Mouse (Mus musculus) left cerebral cortex, adult 8-10 months (tissue): ENCODE data around the gene Tinf2. TPM values are rescaled to one million over a fixed set of nuclear protein-coding genes. Genes with fewer than 3 reads are reported as not detected.

Experiments used
- DNase-seq, 2 experiments: peaks; one replicate each; pipeline ENCODE4 v3.0.0; 2022; ENCODE audit warnings: low spot score in 2 of 2
- total RNA-seq, 4 experiments: library from RNA; stranded (reverse); gene quantifications; 2 replicates each; pipeline ENCODE4 v1.2.4; 2022

Gene Tinf2
- total RNA-seq: 10 to 100 TPM; 16.3 to 18.2 (median 18.0) TPM

DNA sequence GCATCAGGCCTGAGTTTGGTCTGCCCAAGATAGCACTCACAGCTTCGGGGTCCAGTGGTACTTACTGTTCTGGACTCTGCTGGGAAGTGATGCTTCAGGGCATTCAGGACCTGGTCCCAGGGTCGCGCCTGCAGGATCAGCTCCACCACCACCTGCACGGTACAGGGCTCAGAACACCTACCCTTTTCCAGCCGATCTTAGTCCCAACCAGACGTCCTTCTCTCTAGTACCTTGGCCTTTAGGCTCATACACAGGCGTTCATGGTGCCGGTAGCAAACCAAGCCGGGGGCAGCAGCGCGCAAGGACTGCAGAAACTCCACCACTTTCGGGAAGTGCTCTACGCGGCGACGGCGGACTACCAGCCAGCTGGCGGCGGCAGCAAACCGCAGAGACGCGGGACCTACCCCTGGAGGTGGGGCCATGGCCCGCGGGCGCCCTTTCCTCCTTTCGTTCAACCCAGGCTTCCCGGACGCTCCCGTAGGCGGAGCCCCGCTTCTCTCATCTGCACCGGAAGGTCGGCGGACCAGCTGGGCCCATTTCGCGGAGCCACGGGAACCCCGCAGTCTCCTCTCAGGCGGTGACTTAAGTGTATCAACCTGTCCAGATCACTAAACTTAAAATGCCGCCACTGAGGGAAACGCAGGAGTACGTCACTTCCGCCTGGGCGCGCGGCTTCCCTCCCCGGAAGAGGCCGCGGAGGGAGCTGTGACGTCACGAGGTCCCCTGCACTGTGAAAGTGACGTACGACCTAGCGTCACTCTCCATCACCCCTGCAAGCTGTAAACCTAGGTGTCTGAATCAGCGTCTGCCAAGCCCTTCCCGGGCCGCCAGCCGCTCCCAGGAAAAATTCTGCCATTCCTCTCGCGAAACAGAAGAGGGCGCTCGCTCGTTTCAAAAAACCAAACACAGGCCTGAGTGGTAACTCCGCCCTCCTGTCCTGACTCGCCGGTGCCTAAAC lies at the start of gene Tinf2:
TSS of gene Tinf2 (minus strand) at position 661 of the 958 bp plus-strand sequence.
- DNase-seq: peak; percentile 86 to 96

DNA sequence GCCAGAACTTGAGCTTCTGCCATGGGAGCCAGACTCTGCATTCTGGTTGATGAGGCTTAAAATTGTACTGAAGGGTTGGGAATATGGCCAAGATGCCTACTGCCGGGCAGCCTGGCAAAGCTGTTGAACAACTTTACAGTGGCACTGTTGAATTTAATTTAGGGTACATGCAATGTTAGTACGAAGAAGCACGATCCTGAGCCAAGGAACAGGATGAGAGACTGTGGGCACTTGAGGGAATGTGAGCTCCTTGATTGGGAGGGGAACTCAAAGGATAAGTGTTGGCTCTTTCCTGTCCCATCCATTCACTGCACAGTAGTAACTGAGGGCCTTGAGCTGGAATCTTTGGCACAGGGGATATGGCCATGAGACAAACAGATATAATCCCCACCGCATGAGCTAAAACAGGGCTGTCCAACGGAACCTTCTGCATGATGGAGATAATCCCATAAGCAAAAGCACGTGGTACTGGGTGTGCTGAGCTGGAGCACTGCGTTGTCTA lies 49.0 kb upstream of the Tinf2 start:
- DNase-seq: peak in 1 of 2 experiments; percentile 28

DNA sequence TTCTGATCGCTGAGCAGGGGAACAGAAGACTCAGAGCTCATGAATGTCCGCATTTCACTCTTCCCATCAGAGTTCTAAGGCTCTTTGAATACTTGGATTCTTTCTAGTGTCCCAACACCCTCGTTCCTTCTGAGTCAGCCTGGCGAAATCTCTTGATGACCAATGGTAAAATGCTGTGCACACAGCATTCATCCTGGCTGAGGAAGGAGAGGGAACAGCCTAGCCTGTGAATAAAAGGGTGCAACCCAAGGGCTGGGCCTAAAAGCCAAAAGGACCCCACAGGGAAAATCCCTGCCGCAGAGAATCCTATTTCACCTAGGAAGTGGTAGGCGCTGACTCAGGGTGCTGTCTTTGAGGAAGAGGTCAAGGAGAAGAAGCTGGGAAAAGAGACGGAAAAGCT lies 48.5 kb upstream of the Tinf2 start:
- no peak for DNase-seq

DNA sequence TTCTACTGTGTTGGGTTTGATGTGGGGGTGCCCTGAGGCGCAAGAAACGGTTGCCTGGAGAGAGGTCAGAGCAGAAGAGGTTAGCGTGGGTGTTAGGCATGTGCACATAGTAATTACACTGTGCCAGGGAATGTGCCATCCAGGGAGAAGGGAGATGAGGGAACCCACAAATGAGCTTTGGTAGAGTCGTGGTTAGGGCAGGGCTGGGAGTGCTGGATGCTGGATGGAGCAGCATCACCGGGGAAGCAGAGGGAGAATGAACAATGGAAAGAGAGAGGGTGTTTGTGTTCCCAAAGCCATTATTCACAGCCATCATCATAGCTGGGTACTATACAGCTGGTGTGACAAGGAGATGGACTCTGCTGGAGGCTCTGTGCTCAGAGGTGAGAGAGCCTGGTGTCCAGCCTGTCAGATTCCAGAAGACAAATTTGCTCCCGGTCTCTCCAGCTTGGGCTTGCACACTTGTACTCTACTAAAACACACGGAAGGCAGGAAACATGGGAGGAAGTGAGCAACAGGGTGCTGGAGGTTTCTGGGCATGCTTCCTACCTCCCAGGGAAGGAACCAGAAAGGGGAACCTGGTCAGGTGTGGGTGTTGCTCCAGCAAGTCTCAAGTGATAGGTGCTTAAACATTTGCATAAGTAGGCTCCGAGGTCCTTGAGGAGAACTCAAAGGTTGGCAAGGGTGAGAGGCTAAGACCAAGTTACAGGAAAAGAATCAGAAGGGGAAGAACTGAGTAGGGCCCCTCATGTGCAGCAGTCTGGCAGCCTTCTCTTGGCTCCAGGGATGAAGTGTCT lies 46.5 kb upstream of the Tinf2 start:
- DNase-seq: no peak

DNA sequence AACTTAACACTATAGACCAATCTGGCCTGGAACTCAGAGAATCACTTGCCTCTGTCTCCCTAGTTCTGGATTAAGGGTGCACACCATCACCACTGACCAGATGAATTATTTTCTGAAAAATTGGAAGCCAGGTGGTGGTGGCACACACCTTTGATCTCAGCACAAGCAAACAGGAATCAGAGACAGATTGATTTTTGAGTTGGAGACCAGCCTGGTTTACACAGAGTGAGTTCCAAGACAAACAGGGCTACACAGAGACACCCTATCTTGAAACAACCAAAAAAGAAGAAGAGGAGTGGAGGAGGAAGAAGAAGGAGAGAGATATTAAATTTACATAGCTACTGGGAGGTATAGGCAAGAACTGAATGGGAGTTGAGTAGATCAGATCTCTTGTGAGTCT lies 44.6 kb upstream of the Tinf2 start:
- no peak for DNase-seq

DNA sequence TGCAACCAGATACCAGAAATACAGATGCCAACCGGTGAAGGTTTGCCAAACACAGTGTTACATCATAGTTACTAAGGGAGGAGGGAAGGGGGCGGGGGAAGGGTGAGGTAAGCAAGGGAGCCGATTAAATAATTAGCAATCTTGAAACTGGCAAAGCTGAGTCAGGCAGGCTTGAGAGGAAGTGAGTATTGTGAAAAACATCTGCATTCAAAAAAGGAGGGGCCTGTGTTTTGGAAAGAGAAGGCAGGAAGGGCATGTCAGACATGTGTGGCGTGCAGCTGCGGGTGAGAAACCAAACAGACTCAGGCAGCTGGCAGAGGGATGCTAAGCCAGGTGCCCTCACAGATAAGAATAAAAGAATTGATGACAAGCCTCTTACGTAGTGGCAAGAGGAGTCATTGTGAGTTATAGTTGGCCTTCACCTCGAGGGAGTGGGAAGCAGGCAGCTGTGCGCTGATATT lies 42.8 kb upstream of the Tinf2 start:
- DNase-seq: no peak

DNA sequence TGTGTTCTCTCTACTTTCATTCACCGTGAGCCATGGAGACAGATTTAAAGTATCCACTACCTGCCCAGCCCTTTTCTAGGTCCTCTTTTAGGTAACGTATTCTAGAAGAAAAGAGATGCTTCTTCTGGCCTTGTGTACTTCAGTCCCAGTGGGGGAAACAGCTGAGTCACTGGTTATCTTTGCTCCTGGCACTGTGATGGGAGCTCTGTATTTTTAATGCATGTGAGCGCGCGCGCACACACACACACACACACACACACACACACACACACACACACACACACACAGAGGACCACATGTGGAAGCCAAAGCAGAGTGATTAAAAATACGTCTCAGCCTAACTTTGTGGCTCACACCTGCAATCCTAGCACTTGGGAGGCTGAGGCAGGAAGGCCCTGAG lies 41.8 kb upstream of the Tinf2 start:
- DNase-seq: no peak

DNA sequence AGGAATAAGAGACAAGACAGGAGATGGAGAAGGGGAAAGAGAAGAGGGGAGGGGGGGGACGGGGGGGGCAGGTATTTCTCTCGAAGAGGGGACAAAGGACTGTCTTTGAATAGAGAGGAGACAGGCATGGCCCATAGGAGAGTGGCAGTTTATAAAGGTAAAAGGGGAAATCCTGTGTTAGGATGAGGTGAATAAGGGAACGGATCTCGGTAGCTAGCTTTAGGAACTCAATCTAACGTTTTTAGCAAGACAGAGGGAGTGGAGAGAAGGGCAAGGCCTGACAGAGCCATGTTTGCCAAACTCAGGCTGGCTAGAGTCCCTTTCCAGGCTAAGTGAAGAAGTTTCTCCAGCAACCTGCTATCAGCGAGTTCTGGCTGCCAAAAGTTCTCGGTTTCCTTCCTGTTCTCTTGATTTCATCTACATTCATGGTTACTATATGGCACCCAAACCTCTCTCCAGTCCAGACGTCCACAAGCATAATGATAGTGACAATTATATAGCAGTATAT lies 40.9 kb upstream of the Tinf2 start:
- DNase-seq: no peak

DNA sequence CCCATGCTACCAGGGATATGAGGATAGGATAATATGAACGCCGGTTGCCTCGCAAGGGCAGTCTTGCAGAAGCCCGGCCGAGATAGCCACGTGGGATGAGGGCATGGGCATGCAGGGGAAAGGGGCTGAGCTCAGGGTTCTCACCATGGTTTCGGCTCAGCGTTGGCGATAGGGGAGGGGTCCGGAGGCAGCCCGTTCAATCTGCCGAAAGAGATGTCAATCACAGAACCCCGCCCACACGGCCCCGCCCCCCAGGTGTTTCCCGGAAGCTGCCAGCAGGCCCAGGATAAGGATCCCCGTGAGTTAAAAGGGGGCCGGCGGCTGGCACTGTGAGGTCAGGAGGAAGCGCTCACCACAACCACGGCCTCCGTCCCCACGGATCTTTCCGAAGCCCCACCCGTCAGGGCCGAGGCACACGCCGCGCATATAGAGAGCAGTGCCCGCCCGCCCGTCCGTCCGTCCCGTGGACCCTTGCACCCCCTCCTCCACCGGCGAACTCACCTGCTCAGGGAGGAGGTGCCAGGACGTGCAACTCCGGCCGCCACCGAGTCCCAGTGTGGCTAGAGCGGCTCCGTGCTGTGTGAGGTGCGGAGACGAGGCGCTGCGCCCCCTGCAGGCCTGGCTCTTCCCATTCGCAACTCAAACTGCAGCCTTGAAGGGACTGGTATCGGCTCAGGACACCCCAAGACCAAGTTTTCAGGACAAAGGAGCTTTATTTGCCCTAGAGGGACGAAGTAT lies 40.2 kb upstream of the Tinf2 start, which contains the start of gene Rabggta:
TSS of gene Rabggta (minus strand) at position 564 of the 738 bp plus-strand sequence.
- peak; percentile 85 to 92 for DNase-seq

DNA sequence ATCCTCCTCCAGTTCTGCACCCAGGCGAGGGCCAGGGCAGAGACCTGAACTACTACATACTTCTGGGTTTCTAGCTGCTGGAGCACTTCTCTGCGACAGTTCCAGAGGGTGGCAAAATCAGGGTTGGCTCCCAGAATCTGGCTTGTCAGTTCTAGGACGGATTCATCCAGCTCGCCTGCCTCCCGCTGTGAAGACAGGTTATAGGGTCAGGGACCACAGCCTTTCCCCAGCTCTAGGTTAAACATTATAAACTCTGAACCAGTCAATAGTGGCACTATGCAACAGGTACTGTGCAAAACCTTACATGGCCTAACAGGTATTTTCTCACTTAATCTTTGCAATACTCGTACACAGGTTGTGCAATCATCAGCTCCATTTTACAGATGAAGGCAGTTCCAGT lies 39.5 kb upstream of the Tinf2 start:
- DNase-seq: no peak

DNA sequence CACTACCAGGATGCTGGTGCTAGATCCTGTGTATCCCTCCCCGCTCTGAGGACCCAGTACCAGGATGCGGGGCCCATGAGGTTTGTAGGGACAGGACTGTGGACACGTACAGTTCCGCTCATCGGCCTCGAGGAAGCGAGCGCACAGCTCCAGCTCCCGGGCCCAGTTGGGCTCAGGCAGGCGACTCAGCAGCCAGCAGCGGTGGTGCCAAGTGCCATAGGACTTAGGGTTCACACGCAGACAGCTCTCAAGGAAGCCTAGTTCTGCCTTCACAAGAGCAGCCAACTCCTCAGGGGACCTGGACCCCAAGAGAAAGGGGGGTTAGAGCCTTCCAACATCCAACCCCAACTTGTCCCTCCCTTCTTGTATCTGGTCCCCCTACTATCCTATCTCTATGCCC lies 39.0 kb upstream of the Tinf2 start:
- DNase-seq: no peak

DNA sequence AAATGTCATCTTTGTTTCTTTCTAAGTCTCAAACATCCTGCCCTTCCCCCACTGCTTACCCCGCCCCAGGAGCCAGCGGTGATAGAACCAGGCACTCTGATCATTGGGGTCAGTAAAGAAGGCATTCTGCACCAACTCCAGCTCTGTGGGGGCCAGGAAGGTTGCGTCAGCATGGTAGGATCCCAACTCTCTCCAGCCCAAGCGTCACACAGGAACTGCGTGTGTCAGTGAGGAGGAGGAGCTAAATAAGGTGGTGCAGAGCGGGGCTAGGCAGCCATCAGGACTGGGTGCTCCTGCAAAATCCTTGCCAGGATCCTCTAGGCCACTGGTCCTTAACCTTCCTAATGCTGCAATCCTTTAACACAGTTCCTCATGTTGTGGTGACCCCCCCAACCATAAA lies 38.1 kb upstream of the Tinf2 start:
- no peak for DNase-seq

DNA sequence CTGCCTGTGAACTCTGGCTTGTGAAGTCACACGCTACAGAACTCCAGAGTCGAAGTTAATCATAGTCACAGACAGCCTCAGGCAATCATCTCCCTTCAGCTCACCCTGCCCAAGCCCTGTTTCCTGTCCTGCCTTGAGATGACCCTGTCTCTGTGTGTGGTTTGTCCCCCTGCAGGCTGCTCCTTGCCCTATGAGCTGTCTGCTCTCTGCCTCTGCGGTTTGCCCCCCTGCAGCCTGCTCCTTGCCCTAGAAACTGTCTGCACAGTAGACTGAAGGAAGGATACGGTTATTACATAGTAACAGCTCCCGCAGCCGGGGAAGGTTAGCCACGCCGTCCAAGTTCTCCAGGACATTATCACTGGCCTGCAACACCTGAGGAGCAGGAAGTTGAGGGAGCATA lies 35.3 kb upstream of the Tinf2 start:
- DNase-seq: no peak

DNA sequence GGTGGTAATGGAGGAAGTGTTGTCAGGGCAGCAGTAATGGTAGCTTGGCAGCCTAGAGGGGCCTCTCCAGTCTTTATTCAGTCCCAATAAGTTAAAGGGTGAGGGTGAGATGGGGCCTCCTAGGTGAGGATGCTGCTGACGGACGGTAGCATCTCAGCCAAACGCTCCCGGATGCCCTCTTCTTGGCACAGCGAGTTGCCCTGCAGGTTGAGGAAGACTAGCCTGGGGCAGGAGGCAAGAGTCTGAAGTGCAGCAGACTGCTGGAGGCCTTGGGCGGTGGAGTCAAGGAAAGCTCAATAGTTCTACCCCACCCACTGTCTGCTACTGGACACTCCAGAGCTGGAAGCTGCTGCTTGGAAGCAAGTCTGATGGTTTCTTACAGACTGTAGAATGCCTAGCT lies 34.7 kb upstream of the Tinf2 start:
- no peak for DNase-seq

DNA sequence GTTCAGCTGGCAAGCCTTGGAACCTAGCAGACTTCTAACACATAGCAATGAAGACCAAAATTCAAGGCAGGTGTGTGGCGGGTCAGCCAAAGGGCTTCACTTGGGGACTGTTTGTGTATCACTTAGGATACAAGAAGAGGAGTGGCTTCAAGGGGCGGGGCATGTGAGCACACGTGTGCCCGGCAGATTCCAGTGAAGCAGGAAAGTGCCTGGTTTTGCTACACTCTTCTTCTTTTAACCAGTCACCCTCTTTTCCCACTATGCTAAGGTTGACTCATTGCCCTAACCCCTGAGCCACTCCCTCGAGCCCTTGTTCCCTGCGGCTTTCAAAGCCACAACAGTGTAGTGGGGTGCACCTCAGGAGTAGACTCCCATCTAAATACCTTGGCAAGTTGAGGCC lies 33.3 kb upstream of the Tinf2 start:
- DNase-seq: no peak

DNA sequence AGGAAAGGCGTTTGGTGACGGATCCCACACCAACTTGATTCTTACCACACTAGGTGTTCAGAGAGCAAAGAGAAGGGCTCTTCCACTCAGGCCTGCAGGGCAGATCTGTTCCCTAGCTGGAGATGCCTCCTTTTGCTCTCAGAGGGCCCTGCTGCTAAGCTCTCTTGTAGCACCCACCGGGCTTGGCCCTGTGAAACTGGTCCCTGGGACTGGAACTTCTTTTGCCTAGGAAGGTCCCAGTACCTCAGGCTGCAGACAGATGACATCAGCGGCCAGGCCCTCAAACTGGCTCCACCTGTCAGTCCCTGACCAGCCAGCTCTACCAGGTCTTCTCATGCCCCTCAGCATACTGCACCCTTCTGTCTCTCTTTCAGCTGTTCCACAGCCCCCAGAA lies 32.1 kb upstream of the Tinf2 start, which contains the start of gene Tgm1:
TSS of gene Tgm1 (minus strand) at position 198 of the 394 bp plus-strand sequence.
- DNase-seq: no peak

DNA sequence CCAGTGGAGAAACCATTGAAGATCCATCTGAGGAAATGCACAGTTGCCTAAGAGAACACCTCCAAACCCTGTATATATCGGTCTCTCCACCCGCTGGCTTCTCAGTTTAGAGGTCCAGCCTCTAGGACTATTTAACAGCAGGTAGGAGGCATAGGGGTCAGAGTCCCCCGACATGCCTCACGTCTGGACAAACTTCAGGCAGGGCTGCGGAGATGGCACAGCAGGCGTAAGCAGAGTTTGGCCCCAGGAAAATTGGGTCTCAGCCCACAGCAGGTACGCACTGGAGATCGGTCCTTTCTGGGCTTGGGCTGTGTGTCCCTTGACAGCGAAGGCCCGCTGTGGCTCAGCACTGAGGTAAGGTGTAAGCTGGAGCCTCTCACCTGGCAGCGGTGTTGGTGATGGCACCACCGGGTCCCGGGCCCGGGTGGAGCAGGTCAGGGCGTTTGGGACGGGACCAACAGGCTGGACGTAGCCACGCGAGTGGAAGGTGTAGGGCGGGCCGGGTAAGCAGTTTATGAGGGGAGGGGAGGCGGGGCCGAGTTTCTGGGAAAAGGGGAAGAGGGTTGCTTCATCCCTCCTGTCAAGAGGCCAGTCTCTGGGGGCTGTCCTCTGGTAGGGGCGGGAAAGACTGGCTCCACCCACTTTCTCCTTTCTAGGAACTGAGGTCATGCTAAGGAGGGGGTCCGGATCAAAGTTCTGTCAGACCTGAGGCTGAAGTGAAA lies 31.5 kb upstream of the Tinf2 start:
- no peak for DNase-seq

DNA sequence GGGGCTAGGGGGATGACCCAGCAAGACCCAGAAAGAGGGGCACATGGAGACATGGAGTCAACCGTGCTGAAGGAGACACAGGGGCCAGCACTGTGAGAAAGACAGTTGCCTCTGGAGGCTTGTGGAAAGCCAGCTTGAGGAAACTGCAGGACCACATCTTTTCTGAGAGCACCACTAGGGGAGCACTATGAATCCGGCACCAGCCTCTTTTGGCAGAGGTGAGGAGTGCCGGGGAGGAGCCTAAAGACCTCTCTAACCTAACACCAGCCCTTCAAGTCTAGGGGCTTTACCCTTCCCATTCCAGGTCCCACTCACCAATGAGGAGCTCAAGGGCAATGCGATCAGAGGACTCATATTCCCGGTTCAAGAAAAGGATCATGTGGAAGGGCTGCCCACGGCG lies 30.2 kb upstream of the Tinf2 start:
- no peak for DNase-seq

DNA sequence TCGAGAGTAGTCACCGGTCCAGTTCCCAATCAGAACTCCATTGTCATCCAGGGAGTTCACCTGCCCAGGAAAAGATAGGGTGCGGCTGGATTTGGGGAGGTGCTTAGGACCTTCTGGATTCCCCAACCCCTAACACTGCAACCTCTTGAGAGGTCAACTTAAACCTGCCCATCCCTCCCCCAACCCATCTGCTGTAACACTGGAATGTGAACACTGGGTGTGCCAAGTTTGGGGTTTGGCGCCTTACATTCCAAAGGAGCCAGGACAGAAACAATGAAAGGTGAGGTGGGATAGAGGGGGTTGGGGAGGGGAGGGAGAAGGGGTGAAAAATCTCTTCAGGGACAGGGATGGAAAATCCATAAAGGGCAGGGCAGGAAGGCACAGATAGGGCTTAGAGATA lies 27.9 kb upstream of the Tinf2 start:
- DNase-seq: no peak

DNA sequence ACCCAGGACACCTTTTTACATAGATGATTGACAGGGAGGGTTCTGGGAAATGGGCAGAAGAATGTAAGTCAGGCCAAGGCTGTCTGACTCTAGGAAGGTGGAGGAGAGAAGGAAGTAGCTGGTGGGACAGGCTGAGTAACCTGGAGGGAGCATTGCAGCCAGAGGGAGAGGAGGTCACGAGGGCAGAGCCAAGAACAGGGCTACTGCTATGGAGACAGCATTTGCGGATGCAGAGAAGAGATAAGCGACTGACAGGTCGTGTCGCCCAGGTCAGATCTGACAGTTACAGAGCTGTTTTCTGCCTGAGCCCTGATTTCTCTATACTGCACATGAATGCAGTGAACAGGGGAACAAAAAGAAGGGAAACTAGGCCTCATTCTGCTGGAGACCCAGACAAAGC lies 25.8 kb upstream of the Tinf2 start:
- no peak for DNase-seq
